Mouse (Mus musculus) skeletal muscle tissue, adult 2 months (tissue): ENCODE measurements around the gene Pard3.
A peak's percentile ranks its signal among the peaks of the same experiment; 100 is the strongest.

Experiments used
- DNase-seq: peaks from one replicate; pipeline ENCODE4 v3.0.0-alpha.2; 2012; ENCODE audit warnings: low read depth, low spot score

Gene Pard3

DNA sequence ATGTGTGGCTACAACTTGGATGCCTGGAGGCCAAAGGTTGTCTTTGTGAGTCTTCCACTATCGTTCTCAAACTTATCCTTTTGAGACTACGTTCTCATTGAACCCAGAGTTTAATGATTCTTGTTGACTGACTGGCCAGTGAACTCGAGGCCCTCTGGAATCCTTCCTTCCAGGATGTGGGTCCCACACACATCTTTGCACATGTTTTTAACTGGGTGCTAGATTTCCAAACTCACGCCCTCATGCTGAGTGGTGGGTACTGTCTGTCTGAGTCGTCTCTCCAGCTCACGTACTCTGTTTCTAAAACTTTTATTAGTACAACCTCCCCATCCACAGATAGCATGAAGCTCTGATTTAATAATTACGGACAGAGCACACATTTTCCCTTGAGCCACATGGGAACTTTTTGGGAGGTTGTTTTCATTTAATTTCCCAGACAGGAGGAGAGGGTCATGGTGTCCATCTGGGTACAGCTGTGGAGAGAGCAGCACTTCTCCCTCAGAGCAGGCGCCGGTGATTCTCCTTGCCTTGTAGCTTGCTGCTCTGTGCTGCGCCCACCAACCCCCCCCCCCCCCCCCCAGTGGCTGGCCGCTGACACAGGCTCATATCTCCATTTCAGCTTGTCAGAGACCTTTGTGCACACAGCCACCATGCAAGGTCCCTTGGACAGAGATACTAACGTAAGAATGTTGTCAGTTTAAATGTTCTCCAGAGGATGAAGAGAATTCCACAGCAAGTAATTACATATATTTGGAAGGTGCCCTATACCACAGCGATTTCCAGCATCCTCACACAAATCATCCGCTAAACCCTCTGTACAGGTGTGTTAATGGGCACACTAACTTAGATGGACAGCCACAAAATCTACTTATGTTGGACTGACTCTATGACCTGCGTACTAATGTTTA is 165.9 kb downstream of the Pard3 start:
- DNase-seq, result no peak

DNA sequence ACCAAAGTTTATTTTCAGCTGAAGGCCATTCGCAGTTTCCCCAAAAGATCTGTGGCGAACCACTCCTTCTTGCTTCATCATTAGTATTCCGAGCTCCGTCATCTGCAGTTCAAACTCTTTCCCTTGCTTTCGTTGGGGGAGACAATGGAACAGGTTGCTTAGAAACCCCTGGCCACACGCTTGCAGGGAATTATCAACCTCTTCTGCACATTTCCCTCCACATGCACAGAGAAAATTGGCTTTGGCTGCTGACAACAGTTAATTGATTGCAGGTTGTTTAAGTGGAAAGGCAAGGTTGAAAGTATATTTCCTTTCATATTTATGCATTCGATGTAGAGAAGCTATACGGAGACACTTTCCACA is 166.5 kb downstream of the Pard3 start:
- no peak for DNase-seq

DNA sequence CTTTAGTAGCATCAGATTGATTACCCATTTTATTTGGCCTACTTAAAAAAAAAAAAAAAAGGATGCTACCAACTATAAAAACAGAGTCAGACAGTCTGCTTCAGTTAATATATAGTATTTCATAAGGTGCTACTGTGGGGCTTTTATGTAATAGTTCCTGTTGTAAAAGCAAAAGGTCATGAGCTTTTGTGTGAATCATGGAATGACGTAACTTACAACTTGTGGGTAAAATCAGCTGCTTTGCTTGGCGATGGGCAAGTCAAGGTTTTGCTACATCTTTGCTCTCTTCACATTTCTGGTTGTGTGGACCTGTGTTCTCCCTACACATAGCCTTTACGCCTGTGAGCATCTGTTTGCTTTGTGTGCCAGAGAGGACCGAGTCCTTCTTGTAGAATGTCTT is 179.7 kb downstream of the Pard3 start:
- no peak for DNase-seq

DNA sequence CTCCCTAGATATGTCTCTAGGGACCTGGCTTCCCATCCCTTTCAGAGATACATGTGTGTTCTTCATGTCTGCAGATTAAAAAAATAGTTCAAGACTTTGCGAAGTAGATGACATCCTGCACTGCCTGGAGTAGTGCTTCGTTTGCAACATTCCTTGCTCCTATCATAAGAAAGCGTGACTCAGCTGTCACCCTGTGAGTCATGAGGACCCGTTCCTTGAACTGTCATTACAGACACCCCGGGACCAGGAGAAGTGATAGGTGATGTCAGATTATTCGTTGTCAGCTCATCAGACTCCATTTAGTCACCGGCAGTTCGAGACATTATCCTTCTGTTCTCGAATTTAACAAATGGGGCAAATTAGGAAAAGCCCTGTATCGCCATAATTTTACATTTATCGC is 180.1 kb downstream of the Pard3 start:
- no peak for DNase-seq

DNA sequence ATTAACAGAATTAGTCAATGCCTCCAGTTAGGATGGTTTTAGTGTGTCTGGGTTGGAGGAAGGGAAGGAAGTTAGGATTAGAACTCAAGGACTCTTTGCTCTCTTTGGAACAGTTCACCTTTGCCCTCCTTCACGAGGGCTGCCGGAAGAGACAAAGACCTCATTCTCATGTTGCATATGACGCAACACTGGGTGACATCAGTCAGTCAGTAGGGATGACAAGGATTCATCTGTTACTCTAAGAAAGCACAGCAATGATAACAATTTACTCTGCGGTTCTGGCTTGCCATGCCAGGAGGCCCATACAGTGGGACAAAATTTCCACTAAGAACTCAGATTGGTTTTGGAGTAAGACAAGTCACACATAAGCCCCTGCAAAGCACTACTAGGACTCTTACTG is 187.1 kb downstream of the Pard3 start:
- DNase-seq, result no peak

DNA sequence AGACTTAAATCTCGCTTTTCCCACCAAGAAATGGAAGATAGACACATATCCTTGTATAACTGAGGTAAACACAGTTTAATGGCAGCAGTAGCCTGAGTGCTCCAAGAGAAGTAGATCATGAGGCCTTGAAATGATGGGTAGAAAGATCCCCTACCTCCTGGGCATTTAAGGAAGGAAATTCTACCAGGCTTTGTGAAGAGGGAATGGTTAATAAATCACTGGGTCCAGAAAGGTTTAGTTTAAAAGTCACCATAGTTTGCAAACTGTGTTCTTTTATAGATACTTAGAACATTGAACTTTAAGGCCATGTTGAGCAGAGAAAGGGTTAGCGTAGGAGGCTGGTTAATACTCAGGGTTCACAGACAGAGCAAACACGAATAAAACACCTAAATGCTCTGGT is 187.8 kb downstream of the Pard3 start:
- DNase-seq, result no peak

DNA sequence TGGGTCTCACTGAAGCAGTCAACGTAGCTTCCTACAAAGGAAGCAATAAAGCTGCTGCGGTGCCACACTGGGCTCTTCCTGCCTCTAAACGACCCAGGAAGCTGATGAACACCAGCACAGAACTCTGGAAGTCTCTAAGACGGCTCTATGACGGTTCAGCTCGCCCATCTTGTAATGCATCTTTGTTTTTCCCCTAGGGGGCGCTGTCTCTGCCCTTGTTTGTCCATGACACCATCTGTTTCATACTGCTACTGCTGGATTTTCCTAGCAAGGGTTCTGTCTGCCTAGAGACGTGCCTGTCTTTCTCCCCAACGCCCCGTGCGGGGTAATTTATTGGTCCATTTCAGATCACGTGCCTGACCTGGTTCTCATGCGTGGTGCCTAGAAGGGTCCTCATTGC is 188.3 kb downstream of the Pard3 start:
- DNase-seq, result no peak

DNA sequence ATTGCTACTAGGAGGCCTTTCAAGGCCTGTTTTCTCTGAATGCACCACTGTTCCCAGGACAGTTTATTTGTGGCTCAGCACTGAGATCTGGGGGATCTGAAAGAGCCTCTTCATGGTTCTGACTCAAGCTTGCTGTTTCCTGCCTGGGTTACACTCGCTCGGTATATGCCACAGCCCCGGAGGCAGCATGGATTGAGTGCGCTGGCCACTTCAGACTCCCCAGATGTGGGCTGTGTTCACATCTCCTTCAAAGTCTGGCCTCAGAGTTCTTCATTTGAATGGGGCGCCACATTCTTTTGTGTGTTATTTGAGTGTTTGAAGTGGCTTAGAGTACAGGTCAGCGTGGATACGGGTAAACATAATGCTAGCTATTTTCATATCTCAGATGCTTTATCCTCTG is 190.9 kb downstream of the Pard3 start:
- DNase-seq, result no peak

DNA sequence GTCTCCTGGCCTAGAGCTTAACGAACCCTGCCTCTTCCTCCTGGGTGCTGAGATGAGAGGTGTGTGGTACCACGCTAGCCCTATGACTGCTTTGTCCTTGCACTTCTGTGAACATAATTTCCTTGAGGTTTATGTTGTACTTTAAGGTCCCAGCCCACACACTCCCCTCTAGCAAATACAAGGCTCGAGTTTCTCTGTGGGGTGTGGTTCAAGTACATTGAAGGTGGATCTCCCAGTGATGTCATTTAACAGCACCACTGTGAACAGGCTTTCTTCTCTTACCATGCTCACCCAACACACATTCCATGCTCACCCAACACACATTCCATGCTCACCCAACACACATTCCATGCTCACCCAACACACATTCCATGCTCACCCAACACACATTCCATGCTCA is 193.4 kb downstream of the Pard3 start:
- no peak for DNase-seq

DNA sequence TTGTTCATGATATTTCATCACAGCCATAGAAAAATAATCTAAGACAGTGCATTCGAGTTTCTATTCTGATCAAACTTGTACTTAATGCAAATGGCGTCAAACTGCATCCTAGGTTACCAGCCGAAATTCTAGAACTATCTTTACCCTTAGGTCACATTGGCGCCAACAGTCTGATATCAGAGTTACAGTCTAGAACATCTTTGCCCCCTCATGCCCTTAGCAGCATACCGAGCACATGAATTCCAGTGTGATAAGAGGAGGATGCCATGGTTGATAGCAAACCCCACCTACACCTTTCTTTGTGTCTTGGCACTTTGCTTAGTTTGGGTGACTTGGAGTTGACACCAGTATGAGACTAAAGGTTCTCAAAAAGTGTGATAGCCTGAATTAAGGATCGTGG is 197.4 kb downstream of the Pard3 start:
- DNase-seq, result no peak

DNA sequence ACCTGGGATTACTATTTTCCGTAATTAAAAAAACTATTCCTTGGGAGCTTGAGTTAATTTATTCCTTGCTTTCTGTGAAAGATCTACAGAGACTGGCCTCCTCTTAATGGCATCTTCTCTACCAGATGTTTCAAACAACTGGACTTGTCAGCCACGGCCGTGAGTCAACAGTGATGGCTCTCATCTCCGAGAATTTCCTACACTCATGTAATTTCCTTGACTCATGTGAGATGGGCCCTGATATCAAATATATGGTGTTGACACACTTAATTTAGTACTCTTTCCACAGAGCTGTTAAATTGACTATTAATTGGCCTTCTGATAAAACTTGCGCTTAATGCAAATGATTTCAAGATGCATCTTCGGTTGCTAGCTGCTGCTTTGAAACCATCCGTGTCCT is 198.3 kb downstream of the Pard3 start:
- no peak for DNase-seq

DNA sequence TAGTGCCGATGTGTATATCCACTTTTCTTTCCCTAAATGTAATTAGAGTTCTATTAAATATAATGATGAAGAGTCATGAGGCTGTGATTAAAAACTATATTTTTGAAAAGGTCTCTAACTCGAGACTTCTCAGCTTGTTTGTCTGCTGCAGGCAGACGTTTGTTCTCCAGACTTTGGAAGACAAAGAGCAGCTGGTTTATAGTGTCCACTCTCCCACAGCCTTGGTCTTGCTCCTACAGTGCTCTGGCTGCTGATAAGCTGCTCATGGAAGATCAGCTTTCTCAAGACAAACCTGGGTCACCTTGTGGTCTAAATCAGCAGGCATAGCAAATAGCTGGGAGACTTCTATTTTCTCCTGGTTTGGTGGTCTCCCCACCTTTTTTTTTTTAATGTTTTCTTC is 198.7 kb downstream of the Pard3 start:
- no peak for DNase-seq

DNA sequence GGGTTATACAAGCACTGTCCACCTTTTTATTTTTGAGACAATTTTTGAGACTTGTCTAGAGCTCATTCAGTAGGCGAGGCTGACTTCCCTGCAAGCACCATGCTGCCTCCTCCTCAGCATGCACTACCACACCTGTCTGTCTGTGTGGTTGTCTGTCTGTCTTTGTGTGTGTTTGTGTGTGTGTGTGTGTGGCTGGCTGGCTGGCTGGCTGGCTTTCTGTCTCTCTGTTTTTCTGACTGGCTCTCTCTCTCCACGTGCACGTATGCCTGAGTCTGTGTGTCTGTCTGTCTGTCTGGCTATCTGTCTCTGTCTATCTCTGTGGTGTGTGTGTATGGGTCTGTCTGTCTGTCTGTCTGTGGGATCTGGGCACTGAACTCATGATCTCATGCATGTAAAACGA is 199.2 kb downstream of the Pard3 start:
- DNase-seq, result no peak

DNA sequence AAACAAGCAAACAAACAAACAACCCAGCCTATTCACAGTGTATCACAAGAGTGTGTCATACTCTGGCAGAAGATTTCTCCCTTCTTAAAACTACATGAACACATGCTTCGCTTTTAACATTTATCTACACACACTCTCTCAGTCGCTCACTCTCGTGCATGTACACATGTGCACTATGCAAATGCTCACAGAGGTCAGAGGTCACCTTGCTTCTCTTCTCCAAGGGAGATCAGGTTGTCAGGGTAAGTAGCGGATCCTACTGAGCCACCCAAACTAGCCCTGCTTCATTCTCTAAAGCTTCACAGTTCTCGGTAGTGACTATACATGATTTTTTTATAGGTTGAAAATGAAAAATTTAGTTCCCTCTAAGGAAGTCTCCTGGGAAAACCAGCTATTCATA is 199.8 kb downstream of the Pard3 start:
- DNase-seq, result no peak

DNA sequence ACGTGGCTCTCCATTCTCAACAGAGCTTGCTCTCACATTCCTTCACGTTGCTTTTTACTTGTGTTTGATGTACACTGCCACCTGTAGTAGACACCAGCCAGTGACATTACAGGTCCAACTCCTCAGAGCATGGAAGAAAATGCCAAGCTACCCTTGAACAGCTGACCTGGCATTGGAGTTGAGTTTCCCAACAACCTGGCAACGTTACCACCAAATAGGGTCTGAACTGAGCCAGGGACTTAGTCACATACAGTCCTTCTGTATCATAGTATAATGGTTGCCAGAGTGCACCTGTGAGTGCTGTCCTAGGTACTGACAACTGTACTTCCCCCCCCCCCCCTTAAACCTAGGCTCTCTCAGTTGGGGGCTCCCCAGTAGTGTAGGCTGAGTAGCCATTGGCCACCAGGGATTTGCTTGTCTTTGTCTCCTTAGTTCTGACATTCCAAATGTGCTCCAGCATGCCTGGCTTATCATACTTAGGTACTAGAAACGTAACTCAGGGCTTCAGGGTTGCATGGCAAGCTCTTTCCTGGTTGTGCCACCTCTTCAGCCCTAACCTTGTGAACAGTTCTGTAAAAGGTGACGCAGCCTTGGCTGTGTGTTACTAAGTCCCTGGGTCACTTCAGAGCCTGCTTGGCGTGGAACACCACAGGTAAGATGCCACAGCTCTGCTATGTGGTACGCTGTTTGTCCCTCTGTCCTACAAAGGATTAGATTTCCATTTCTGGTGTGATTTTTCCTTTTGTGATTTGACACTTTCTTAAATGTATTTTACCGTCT is 201.2 kb downstream of the Pard3 start:
- peak; percentile 11 for DNase-seq

DNA sequence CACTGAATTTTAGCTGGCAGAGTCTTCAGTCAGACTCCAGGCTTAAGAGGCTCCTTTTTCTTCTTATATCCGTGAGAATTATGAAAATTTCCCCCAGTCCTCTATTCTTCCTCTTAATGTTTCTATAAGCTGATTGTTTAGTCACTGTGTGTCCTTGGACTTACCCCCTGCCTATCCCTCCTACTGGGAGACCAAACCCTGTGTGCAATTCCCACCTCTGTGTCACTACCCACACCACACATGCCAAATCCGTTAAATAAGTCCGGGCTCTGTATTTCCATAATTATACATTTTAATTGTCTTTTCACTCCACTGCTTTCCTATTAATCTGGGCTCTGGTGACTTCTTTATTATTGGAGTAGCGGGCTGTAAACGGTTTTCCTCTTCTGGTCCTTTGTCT is 203.1 kb downstream of the Pard3 start:
- no peak for DNase-seq

DNA sequence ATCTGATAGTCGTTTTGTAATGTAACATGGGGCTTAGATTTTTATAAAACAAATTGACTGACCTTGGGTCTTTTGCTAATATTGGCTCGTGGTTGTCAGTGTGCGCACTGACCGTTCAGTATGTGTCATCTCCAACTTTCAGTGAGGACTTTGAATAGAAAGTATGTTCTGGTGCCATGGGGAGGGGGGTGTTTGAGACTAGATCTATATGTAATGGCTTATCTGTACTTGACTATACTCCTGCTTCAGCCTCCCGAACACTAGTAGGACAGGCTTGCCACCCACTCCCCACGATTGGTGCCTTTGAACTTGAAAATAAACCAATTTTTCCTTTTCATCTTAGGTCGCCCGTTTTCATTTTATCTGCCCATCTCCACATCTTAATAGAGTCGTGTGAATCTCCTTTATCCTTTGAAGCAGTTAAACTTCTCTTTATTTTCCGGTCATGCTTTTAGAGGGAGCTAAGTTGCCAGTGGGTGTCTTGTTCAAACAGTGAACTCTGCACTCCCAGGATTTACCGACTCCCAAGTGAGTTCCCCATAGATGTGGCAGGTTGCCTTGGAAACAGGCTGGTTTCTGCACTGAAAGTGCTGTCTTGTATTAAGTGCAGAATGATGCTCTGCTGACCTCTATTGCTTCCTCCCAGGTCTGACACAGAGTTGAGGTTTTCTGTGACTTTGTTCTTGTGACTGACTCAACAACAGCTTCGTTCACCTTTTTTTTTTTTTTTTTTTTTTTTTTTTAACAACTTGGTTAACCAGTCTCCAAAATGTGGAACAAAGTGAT is 204.7 kb downstream of the Pard3 start:
- no peak for DNase-seq

DNA sequence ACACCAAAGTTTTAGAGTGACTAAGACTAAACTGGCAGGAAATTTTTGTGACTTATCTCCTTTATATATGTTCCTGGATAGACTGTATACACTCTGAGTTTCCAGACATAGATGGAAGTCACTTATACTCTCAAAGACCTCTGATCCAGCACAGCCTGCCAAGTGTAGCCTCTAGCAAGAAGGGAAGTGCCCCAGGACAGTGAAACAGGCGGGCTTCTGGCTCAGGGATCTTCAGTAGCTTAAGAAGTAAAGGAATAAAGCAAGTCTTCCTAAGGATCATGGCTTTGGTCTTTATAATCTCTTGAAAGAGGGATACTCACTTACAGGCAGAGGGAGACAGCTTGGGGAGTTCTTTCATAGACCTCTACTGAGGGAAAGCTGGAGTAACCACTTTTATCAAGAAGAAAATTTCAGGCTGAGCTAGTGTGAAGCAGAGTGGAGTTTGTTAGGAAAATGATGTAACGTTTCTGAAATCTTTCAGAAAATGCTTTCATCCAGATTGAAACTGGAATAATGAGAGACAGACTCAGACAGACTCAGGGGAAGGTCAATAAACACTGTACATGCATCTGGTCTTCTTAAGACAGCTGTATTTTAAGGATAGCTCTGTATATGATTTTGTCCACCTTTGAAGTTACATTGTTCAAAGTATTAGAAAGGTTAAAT is 205.5 kb downstream of the Pard3 start:
- no peak for DNase-seq

DNA sequence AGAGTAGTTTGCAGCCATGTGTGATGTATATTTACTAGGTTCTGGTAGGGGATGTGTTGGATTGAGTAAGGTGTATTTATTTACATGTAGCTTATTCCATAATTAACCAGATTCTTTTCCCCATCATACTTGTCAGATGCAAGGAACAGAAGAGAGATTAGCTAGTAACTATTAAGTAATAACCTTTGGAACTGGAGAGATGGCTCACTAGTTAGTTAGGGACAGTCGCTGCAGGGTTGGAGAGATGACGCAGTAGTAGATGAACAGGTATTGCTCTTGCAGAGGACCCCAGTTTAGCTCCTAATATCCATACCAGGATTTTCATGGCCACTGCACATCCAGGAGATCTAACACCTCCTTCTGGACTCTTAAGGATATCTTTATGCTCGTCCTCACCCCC is 207.5 kb downstream of the Pard3 start:
- DNase-seq, result no peak

DNA sequence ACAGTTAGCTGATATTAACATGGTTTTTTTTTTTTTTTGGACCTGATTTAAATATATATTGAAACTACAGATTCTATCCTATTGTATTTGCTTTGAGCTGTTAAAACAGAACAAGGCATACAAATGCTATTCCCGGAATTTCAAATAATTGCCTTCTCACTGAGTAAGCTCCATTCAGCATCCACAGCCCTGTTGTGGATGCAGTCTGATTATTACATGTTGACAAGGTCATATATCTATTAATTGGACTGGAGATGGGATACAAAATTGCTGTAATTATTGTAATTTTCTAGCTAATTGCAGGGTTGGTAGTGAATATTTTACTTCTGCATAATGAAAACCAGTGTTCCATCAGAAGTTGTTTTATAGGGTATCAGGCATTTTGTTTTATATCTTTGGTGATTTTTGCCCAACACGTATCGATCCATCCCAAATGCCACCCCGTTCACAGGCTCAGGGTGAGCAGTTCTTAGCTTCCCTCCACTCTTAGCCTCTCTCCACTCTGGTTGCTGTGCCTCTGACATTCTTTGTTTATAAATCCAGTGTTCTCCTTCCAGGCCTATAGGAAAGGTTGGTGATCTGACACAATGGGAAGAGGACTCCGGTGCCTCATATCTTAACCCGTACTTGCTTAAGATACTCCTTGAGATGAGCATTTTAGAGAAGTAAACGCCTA is 216.7 kb downstream of the Pard3 start:
- no peak for DNase-seq

DNA sequence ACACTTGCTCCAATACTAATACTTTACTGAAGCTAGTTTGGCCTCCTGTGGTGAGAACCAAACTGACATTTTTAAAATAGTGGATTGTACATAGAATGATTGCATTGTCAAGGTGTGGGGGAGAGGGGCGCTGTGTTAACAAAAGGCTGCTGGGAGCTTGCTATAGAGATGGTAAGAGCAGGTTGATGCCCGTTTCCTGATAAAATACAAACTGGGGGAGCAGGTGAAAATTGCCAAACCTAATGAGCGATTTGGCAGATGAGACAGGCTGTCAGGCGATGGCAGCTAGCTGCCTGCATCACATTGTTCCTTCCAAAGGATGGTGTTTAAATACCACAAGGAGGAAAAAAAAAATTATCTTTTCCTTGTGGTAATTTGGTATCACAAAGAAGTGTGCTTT is 217.3 kb downstream of the Pard3 start:
- no peak for DNase-seq
